Mouse (Mus musculus) monocyte, adult 2 months (primary cell): ENCODE results near the gene Klhl35.
"Not testable (repeated sequence)": the region's sequence is repeated elsewhere in the genome, so short reads cannot be mapped to it uniquely, and the experiment has no call there.

Experiments used
- DNase-seq, 2 experiments: peaks; one replicate each; pipeline ENCODE4 v3.0.0; 2022; ENCODE audit warnings: low spot score in 2 of 2, low read depth in 1 of 2

Klhl35 gene

GRCm38 (mm10) chr7:99499128-99499527 lies 33.3 kb downstream of the Klhl35 start:
- DNase-seq: no peak

- peak in 1 of 2 experiments; percentile 54 for DNase-seq
Observed at GRCm38 (mm10) chr7:99500201-99500600, 34.4 kb downstream of the Klhl35 start.

- no peak for DNase-seq
Observed at GRCm38 (mm10) chr7:99500655-99501054, 34.9 kb downstream of the Klhl35 start.

- DNase-seq: no peak
Observed at GRCm38 (mm10) chr7:99501148-99501547, 35.3 kb downstream of the Klhl35 start.

- no peak for DNase-seq
Observed at GRCm38 (mm10) chr7:99504556-99504955, 38.8 kb downstream of the Klhl35 start.

- not testable (repeated sequence) for DNase-seq
Observed at GRCm38 (mm10) chr7:99508187-99508586, 42.4 kb downstream of the Klhl35 start.

- no peak for DNase-seq
Observed at GRCm38 (mm10) chr7:99510087-99510501, 44.3 kb downstream of the Klhl35 start.

GRCm38 (mm10) chr7:99516092-99516813 lies 50.4 kb downstream of the Klhl35 start:
- no peak for DNase-seq

- DNase-seq: no peak
Observed at GRCm38 (mm10) chr7:99516814-99517157, 51.0 kb downstream of the Klhl35 start.

GRCm38 (mm10) chr7:99518954-99519644 lies 53.3 kb downstream of the Klhl35 start:
- no peak for DNase-seq

- no peak for DNase-seq
Observed at GRCm38 (mm10) chr7:99523121-99523520, 57.3 kb downstream of the Klhl35 start.
